Mouse (Mus musculus): ENCODE measurements around the gene Tspan18. TPM values are rescaled to one million over a fixed set of nuclear protein-coding genes. Genes with fewer than 3 reads are reported as not detected.

Gene Tspan18
- polyA plus RNA-seq, 1 experiment from 2014 or later, result 27.8 TPM

DNA sequence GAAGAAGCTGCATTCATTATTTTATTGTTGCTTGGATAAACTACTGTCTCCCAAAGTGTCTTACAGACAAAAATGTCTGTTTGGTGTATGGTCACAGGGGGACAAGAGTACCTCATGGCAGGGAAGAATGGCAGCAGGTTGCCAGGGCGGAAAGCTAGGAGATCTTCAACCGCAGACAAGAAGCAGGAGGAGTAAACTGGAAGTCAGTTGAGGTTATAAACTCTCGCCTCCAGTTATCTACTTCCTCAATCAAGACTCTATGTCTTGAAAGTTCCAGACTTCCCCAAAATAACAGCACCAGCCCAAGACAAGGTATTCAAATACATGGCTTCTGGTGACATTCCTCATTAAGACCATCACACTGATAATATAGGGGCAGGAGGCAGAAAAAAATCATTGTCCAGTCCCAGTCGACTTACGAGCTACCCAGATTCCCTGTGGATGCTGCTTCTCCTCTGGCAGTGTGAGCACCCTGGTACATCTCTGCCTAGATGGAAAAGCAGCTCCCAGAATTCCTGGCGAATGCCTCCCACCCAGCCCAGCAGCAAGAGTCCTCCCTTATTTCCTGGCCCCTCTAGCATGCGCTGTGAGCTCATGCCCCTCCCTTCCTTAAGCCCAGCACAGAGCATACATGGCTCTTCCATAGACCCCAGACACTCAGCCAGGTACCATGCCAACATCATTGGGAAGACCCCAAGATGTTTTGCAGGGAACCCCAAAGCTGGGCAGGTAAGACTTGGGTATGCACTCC is 172.2 kb downstream of the Tspan18 start:
- H3K36me3 ChIP-seq (ENCODE audit: control insufficient read depth, insufficient read depth, low read length), result no peaks in the 10 kb centered on the region
- H3K27ac ChIP-seq (replicated peaks; ENCODE audit: low read depth, low read length), result no peak overlapping the region
- no peaks in the 10 kb centered on the region for H3K9me3 ChIP-seq (ENCODE audit: control insufficient read depth, low read length)
- H3K27me3 ChIP-seq (ENCODE audit: control insufficient read depth, insufficient read depth, low read length), result no peaks in the 10 kb centered on the region
- no peak overlapping the region for H3K4me2 ChIP-seq (ENCODE audit: low read length)
- ATAC-seq (ENCODE audit: low FRiP score, low TSS enrichment), result no peak
- 90% methylated on average over 7 of the region's 7 CpGs for WGBS
- no peak overlapping the region for H3K9ac ChIP-seq (replicated peaks; ENCODE audit: low read length)
- no peak overlapping the region for H3K4me3 ChIP-seq (replicated peaks; ENCODE audit: low read depth, low read length)
- H3K4me1 ChIP-seq (ENCODE audit: control insufficient read depth, insufficient read depth, low read length), result peaks cover 10% of the 10 kb centered on the region; the same call in 1 of the 2 replicates
- DNase-seq, result no peak

DNA sequence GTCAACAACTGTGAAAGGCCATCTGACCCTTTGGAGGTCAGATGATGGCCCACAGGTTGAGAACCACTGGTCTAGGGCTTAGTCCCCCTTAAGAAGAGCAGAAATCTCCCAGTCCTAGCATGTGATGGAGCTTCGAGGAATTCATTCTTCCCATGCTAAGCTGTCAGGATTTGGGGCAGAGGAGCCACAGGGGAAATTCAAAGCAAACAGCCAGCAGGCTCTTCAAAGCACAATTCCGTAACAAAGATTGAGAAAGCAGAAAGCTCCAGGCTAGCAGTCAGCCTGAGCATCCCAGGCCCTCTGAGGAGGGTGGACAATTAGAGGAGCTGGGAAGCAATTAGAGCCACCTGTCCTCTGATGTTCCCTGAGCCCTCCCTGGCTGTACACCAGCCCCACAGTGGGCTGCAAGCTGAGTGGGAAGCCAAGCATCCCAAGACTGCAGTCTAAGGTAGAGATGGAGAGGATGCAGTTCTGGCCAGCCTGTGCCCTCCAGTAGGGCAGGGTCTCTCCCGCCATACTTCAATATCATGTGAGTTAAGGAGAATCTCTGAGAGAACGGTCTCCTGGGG is 173.8 kb downstream of the Tspan18 start:
- Histone ChIP-seq H3K27ac (replicated peaks; ENCODE audit: low read depth, low read length) (peak overlapping the region; percentile 37; the same call in 1 of the 2 replicates), H3K36me3 (ENCODE audit: control insufficient read depth, insufficient read depth, low read length) (no peaks in the 10 kb centered on the region), H3K4me1 (ENCODE audit: control insufficient read depth, insufficient read depth, low read length) (peaks cover 6% of the 10 kb centered on the region; the same call in 1 of the 2 replicates), H3K4me2 (ENCODE audit: low read length) (no peak overlapping the region), H3K27me3 (ENCODE audit: control insufficient read depth, insufficient read depth, low read length) (no peaks in the 10 kb centered on the region), H3K9ac (replicated peaks; ENCODE audit: low read length) (no peak overlapping the region), H3K4me3 (replicated peaks; ENCODE audit: low read depth, low read length) (no peak overlapping the region), H3K9me3 (ENCODE audit: control insufficient read depth, low read length) (no peaks in the 10 kb centered on the region)
- no peak for ATAC-seq (ENCODE audit: low FRiP score, low TSS enrichment)
- 55% methylated on average over 4 of the region's 4 CpGs for WGBS
- DNase-seq, result peak; percentile 53

- H3K4me1 ChIP-seq (ENCODE audit: control insufficient read depth, insufficient read depth, low read length), result peaks cover 3% of the 10 kb centered on the region
- no peak overlapping the region for H3K9ac ChIP-seq (replicated peaks; ENCODE audit: low read length)
- no peaks in the 10 kb centered on the region for H3K36me3 ChIP-seq (ENCODE audit: control insufficient read depth, insufficient read depth, low read length)
- H3K27me3 ChIP-seq (ENCODE audit: control insufficient read depth, insufficient read depth, low read length), result no peaks in the 10 kb centered on the region
- ATAC-seq (ENCODE audit: low FRiP score, low TSS enrichment), result no peak
- H3K4me2 ChIP-seq (ENCODE audit: low read length), result no peak overlapping the region
- no peak overlapping the region for H3K27ac ChIP-seq (replicated peaks; ENCODE audit: low read depth, low read length)
- H3K4me3 ChIP-seq (replicated peaks; ENCODE audit: low read depth, low read length), result no peak overlapping the region
- DNase-seq, result no peak
- H3K9me3 ChIP-seq (ENCODE audit: control insufficient read depth, low read length), result no peaks in the 10 kb centered on the region
- 84% methylated on average over 1 of the region's 1 CpGs for WGBS
These were observed 179.7 kb downstream of the Tspan18 start for GRCm38 (mm10) chr2:93154486-93155032.

DNA sequence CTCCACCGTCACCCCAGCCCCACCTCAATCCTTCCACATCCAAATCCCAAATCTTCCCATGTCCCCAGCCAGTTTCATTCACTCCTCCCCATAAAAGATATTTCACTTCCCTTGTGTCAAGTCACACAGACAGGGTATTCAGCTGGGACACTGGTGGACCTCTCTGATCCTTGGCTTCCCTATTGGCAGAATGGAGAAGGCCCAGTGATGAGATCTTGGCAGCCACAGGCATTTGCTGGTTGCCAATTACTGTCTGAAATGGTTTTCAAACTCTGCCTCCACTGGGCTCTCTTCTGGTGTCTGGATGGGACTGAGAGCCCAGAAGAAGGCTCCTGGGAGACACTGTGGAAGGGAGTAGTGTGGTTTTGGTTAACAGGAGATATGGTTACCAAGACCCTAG is 180.5 kb downstream of the Tspan18 start:
- Histone ChIP-seq H3K27me3 (ENCODE audit: control insufficient read depth, insufficient read depth, low read length) (no peaks in the 10 kb centered on the region), H3K9ac (replicated peaks; ENCODE audit: low read length) (no peak overlapping the region), H3K9me3 (ENCODE audit: control insufficient read depth, low read length) (no peaks in the 10 kb centered on the region), H3K4me1 (ENCODE audit: control insufficient read depth, insufficient read depth, low read length) (peaks cover 3% of the 10 kb centered on the region), H3K4me3 (replicated peaks; ENCODE audit: low read depth, low read length) (no peak overlapping the region), H3K4me2 (ENCODE audit: low read length) (no peak overlapping the region), H3K27ac (replicated peaks; ENCODE audit: low read depth, low read length) (no peak overlapping the region), H3K36me3 (ENCODE audit: control insufficient read depth, insufficient read depth, low read length) (no peaks in the 10 kb centered on the region)
- ATAC-seq (ENCODE audit: low FRiP score, low TSS enrichment) (no peak), DNase-seq (no peak)
- 80% methylated on average over 1 of the region's 1 CpGs for whole genome bisulfite sequencing

GRCm38 (mm10) chr2:93152883-93153491 is 181.3 kb downstream of the Tspan18 start:
- 84% methylated on average over 7 of the region's 7 CpGs for WGBS
- no peak overlapping the region for H3K27ac ChIP-seq (replicated peaks; ENCODE audit: low read depth, low read length)
- no peak for DNase-seq
- no peaks in the 10 kb centered on the region for H3K27me3 ChIP-seq (ENCODE audit: control insufficient read depth, insufficient read depth, low read length)
- H3K4me1 ChIP-seq (ENCODE audit: control insufficient read depth, insufficient read depth, low read length), result peaks cover 3% of the 10 kb centered on the region
- H3K4me3 ChIP-seq (replicated peaks; ENCODE audit: low read depth, low read length), result no peak overlapping the region
- no peak overlapping the region for H3K4me2 ChIP-seq (ENCODE audit: low read length)
- H3K9ac ChIP-seq (replicated peaks; ENCODE audit: low read length), result no peak overlapping the region
- no peaks in the 10 kb centered on the region for H3K36me3 ChIP-seq (ENCODE audit: control insufficient read depth, insufficient read depth, low read length)
- no peaks in the 10 kb centered on the region for H3K9me3 ChIP-seq (ENCODE audit: control insufficient read depth, low read length)
- ATAC-seq (ENCODE audit: low FRiP score, low TSS enrichment), result no peak

- Histone ChIP-seq H3K36me3 (ENCODE audit: control insufficient read depth, insufficient read depth, low read length) (no peaks in the 10 kb centered on the region), H3K4me1 (ENCODE audit: control insufficient read depth, insufficient read depth, low read length) (peaks cover 3% of the 10 kb centered on the region), H3K9me3 (ENCODE audit: control insufficient read depth, low read length) (no peaks in the 10 kb centered on the region), H3K4me2 (ENCODE audit: low read length) (no peak overlapping the region), H3K27ac (replicated peaks; ENCODE audit: low read depth, low read length) (no peak overlapping the region), H3K4me3 (replicated peaks; ENCODE audit: low read depth, low read length) (no peak overlapping the region), H3K9ac (replicated peaks; ENCODE audit: low read length) (no peak overlapping the region), H3K27me3 (ENCODE audit: control insufficient read depth, insufficient read depth, low read length) (no peaks in the 10 kb centered on the region)
- 85% methylated on average over 6 of the region's 6 CpGs for WGBS
- no peak for DNase-seq
- ATAC-seq (ENCODE audit: low FRiP score, low TSS enrichment), result no peak
These were observed 182.1 kb downstream of the Tspan18 start for GRCm38 (mm10) chr2:93152191-93152601.

Other genes with a start within 250 kb of the Tspan18 start
- gene Trp53i11, start 147.0 kb downstream of the Tspan18 start, polyA plus RNA-seq (2014; fragmentation: Nextera tagmentation; extraction: Ambion mirVana), result 122 and 165 TPM in 2 replicates
- 12.6 and 14.1 TPM in 2 replicates for gene Cd82, start 128.6 kb upstream of the Tspan18 start, polyA plus RNA-seq (2014; fragmentation: Nextera tagmentation; extraction: Ambion mirVana)
- gene Gm10803, start 226.1 kb upstream of the Tspan18 start, polyA plus RNA-seq (2014; fragmentation: Nextera tagmentation; extraction: Ambion mirVana), result not detected in 2 replicates

All from midbrain, embryonic 14.5 days (tissue).